Mouse (Mus musculus) forebrain, embryonic 11.5 days (tissue): ENCODE results near the gene Hcn2. TPM values are rescaled to one million over a fixed set of nuclear protein-coding genes. Genes with fewer than 3 reads are reported as not detected.
A peak's percentile ranks its signal among the peaks of the same experiment; 100 is the strongest.
"Not testable (repeated sequence)": the region's sequence is repeated elsewhere in the genome, so short reads cannot be mapped to it uniquely, and the experiment has no call there.

Source experiments
- ATAC-seq: fragments of 200-750 bp; cut with Nextera tagmentation; replicated peaks from 2 replicates; pipeline ENCODE4 v1.8.0; 2017; ENCODE audit warnings: moderate TSS enrichment; ENCODE audit not compliant: low FRiP score
- DNase-seq: peaks from one replicate; pipeline ENCODE4 v3.0.0-alpha.2; 2017; ENCODE audit warnings: low spot score
- H3K27ac ChIP-seq: fragments of 300-500 bp; sonication (generic); 2 replicates; pipeline ENCODE4 v1.5.1; 2014; ENCODE audit warnings: low read depth, low read length
- H3K27me3 ChIP-seq: fragments of 300-500 bp; sonication (generic); 2 replicates; pipeline ENCODE4 v1.6.1; 2014; ENCODE audit warnings: mild to moderate bottlenecking, low read length, mixed read lengths; ENCODE audit not compliant: control insufficient read depth, insufficient read depth
- H3K36me3 ChIP-seq: fragments of 300-500 bp; sonication (generic); 2 replicates; pipeline ENCODE4 v1.6.1; 2014; ENCODE audit warnings: mild to moderate bottlenecking, low read length, moderate library complexity, mixed read lengths; ENCODE audit not compliant: control insufficient read depth, insufficient read depth
- H3K4me1 ChIP-seq: fragments of 300-500 bp; sonication (generic); replicated peaks from 2 replicates; pipeline ENCODE4 v1.6.1; 2014; ENCODE audit warnings: low read length, mixed read lengths; ENCODE audit not compliant: control insufficient read depth, insufficient read depth
- H3K4me2 ChIP-seq: fragments of 300-500 bp; sonication (generic); 2 replicates; pipeline ENCODE4 v1.6.1; 2014; ENCODE audit warnings: low read depth, mild to moderate bottlenecking, low read length, moderate library complexity, mixed read lengths; ENCODE audit not compliant: severe bottlenecking
- H3K4me3 ChIP-seq: fragments of 300-500 bp; sonication (generic); 2 replicates; pipeline ENCODE4 v1.5.1; 2014; ENCODE audit warnings: low read depth, low read length
- H3K9ac ChIP-seq: fragments of 300-500 bp; sonication (generic); 2 replicates; pipeline ENCODE4 v1.6.1; 2014; ENCODE audit warnings: low read length
- H3K9me3 ChIP-seq: fragments of 300-500 bp; sonication (generic); 2 replicates; pipeline ENCODE4 v1.6.1; 2016; ENCODE audit warnings: low read length, mixed read lengths; ENCODE audit not compliant: control insufficient read depth
- WGBS: fragments of 180-500 bp; shearing (Covaris S2); extraction: QIAGEN DNeasy Blood & Tissue Kit; methylation state at CpG from one replicate; pipeline ENCODE4 v1.1.7; 2014; 5-methylcytosine and 5-hydroxymethylcytosine counted together
- polyA plus RNA-seq: library from polyadenylated mRNA; unstranded; fragments of >200 nt; fragmentation: Nextera tagmentation; extraction: Ambion mirVana; gene quantifications from 2 replicates; pipeline ENCODE4 v1.2.1, GENCODE M21; 2014

Gene Hcn2
- polyA plus RNA-seq, 1 experiment from 2014 or later: 0.15 TPM

DNA sequence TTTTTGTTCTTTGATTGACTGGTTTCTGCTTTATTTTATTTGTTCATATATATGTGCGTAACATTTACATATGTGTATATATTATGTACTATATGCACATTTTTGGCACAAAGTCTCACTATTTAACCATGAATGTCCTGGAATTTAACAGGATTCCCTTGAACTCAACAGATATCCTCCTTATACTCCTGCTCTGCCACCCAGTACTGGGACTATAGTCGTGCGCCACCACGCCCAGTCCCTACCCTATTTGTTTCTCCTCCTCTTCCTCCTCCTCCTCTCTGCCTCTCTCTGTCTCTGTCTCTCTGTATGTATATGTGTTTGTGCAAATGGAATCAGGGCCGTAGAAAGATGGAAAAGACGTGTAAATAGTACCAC, 30.3 kb downstream of the Hcn2 start:
- peak; percentile 60 for ATAC-seq
- H3K27ac ChIP-seq: peak overlapping the region; percentile 4; the same call in 1 of the 2 replicates

DNA sequence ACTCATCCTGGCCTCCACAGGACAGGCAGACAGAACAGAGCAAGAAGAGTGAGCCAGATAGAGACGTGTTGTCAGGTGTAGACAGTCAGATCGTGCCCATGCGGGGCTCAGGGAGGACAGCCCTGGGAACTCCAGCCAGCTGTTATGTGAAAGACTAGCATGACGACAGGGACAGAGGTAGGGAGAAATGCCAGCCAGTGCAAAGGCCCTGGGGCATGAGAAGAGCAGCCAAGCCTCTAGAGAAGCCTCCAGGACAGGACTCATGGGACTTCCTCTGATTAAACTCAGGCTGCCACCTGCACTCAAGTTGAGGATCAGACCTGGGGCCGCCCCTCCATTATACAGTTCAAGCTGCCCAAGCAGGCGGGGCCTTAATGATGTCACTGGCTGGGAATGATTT, 32.1 kb downstream of the Hcn2 start:
- H3K4me3 ChIP-seq: no peak overlapping the region
- WGBS: 78% methylated on average over 6 of the region's 6 CpGs
- H3K9ac ChIP-seq: no peak overlapping the region
- H3K27ac ChIP-seq: no peak overlapping the region
- H3K9me3 ChIP-seq: no peaks in the 10 kb centered on the region
- no peaks in the 10 kb centered on the region for H3K36me3 ChIP-seq
- no peak overlapping the region for H3K4me2 ChIP-seq
- DNase-seq (no peak), ATAC-seq (no peak)
- H3K27me3 ChIP-seq: no peaks in the 10 kb centered on the region
- H3K4me1 ChIP-seq: peaks cover 4% of the 10 kb centered on the region; the same call in 1 of the 2 replicates

More for the DNA sequence above, 30.3 kb downstream of the Hcn2 start:
- peak overlapping the region; percentile 47 for H3K4me2 ChIP-seq
- no peaks in the 10 kb centered on the region for H3K27me3 ChIP-seq
- H3K36me3 ChIP-seq: no peaks in the 10 kb centered on the region; the same call in 1 of the 2 replicates
- peak overlapping the region; percentile 8; the same call in 1 of the 2 replicates for H3K4me3 ChIP-seq
- H3K4me1 ChIP-seq: peaks cover 4% of the 10 kb centered on the region; the same call in 1 of the 2 replicates
- 25% methylated on average over 6 of the region's 6 CpGs for WGBS
- DNase-seq: no peak
- H3K9me3 ChIP-seq: no peaks in the 10 kb centered on the region
- peak overlapping the region; percentile 46; the same call in 1 of the 2 replicates for H3K9ac ChIP-seq

DNA sequence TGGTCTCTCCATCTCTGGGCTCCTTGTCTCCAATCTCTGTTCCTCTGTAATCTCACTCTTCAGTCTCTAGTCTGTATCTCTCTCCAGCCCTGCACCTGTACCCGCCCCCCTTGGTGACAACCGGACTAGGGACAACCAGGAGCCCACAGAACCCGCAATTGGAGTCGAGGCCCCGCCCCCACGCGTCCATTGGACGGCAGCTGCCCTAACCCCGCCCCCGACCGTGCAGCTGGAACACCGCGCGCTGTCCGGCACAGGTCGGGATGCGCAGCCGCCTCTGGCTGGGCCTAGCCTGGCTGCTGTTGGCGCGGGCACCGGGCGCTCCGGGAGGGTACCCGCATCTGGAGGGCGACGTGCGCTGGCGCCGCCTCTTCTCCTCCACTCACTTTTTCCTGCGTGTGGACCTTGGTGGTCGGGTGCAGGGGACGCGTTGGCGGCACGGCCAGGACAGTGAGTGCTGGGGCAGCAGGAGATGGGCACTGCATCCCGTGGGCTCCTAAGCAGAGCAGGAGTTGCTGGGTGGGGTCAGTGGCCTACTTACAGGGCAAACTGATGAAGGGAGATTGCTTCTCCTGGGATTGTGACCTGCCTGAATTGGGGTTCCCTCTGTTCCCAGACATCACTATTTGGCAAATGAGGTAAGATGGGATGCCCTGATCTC, 38.6 kb downstream of the Hcn2 start, which contains the start of gene Fgf22:
Fgf22 (plus strand) TSS at position 221 of the 661 bp plus-strand sequence.
- DNase-seq (peak; percentile 89), ATAC-seq (peak; percentile 90)
- Histone ChIP-seq H3K36me3 (peaks cover 13% of the 10 kb centered on the region; the same call in 1 of the 2 replicates), H3K27ac (no peak within 1 kb of the TSS), H3K9me3 (no peaks in the 10 kb centered on the region), H3K27me3 (no peaks in the 10 kb centered on the region), H3K4me3 (peak within 1 kb of the TSS; percentile 20), H3K4me1 (peaks cover 6% of the 10 kb centered on the region; the same call in 1 of the 2 replicates), H3K9ac (peak within 1 kb of the TSS; percentile 10; the same call in 1 of the 2 replicates), H3K4me2 (peak within 1 kb of the TSS; percentile 66)
- 1% methylated on average over 36 of the region's 36 CpGs for WGBS

DNA sequence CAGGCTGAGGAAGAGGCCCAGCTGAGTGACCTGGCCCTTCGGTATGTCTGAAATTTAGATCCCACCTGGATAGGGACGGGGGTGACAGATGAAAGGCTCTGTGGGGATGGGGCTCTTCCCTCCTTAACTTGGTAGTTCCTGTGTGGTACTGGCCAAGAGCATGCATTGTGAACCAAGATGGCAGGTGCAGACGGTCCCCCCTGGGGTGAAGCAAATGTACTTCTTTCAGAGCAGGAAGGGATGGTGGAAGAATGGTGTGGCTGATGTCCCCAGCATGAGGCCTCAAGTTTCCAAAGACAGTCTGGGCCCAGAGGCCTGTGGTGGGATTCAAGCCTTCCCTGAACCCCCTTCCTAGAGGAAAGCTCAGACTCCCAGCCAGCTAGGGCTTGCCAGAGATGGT, 39.4 kb downstream of the Hcn2 start:
- DNase-seq (no peak), ATAC-seq (no peak)
- H3K4me3 ChIP-seq: no peak overlapping the region
- no peak overlapping the region for H3K4me2 ChIP-seq
- no peaks in the 10 kb centered on the region for H3K9me3 ChIP-seq
- no peaks in the 10 kb centered on the region for H3K27me3 ChIP-seq
- no peak overlapping the region for H3K27ac ChIP-seq
- peaks cover 17% of the 10 kb centered on the region; the same call in 1 of the 2 replicates for H3K36me3 ChIP-seq
- H3K9ac ChIP-seq: no peak overlapping the region
- H3K4me1 ChIP-seq: peaks cover 6% of the 10 kb centered on the region; the same call in 1 of the 2 replicates
- 82% methylated on average over 3 of the region's 3 CpGs for whole genome bisulfite sequencing

DNA sequence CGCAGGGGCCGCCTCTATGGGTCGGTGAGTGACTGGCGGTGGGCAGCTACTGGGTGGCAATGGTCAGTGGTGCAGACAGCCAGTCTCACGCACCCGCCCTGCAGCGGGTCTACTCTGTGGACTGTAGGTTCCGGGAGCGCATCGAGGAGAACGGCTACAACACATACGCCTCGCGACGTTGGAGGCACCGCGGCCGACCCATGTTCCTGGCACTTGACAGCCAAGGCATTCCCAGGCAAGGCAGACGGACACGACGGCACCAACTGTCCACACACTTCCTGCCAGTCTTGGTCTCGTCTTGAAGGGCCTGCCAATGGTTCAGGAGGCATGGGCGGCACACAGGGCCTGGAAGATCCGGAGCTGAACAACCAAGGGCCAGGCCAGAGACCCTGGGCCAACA, 40.2 kb downstream of the Hcn2 start:
- no peak for DNase-seq
- Histone ChIP-seq H3K4me3 (no peak overlapping the region), H3K27ac (no peak overlapping the region), H3K9ac (no peak overlapping the region), H3K9me3 (no peaks in the 10 kb centered on the region), H3K4me1 (peaks cover 6% of the 10 kb centered on the region; the same call in 1 of the 2 replicates), H3K27me3 (no peaks in the 10 kb centered on the region), H3K36me3 (peaks cover 25% of the 10 kb centered on the region), H3K4me2 (no peak overlapping the region)
- ATAC-seq: no peak
- 89% methylated on average over 24 of the region's 24 CpGs for WGBS

DNA sequence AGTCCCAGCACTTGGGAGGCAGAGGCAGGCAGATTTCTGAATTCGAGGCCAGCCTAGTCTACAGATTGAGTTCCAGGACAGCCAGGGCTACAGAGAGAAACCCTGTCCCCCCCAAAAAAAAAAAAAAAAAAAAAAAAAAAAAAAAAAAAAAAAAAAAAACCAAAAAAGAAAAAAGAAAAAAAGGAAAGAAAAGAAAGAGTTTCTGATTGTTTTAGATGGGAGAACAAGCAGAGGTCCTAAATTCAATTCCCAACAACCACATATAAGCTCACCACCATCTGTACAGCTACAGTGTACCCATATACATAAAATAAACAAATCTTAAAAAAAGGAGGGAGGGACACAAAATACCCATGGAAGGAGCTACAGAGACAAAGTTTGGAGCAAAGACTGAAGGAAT, 43.2 kb downstream of the Hcn2 start:
- H3K4me3 ChIP-seq, H3K9me3 ChIP-seq, ATAC-seq, DNase-seq, H3K4me1 ChIP-seq, H3K9ac ChIP-seq, H3K27me3 ChIP-seq, H3K4me2 ChIP-seq, H3K27ac ChIP-seq: not testable (repeated sequence)
- peaks cover 27% of the 10 kb centered on the region for H3K36me3 ChIP-seq
- WGBS: 89% methylated on average over 1 of the region's 1 CpGs

DNA sequence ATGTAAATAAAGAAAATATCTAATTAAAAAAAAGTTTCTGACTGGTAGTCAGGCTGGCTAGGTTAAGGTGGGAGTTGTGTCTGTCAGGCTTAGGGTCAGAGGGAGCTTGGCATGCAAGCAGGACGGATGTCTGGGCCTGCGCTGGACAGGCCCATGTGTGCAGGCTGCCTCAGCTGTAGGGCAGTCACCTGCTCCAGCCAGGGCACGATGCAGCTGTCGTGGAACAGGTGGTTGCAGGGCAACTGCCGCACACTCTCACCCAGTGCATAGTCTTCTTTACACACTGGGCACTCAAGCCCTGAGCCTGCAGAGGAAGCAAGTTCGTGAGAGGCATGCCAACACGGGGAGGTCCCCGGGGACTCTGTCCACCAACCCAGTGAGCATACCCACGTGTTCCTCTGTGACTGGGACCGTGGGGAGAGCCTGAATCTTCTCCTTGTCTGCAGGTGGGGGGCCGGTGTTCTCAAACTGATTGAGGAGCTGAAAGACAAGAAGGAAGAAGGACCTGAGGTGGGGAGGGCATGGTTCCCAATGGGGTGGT, 44.2 kb downstream of the Hcn2 start:
- no peak overlapping the region for H3K27ac ChIP-seq
- H3K9ac ChIP-seq: no peak overlapping the region
- no peak overlapping the region for H3K4me3 ChIP-seq
- no peak overlapping the region for H3K4me2 ChIP-seq
- H3K27me3 ChIP-seq: no peaks in the 10 kb centered on the region
- peaks cover 27% of the 10 kb centered on the region for H3K36me3 ChIP-seq
- 93% methylated on average over 11 of the region's 11 CpGs for WGBS
- ATAC-seq: no peak
- DNase-seq: no peak
- no peaks in the 10 kb centered on the region for H3K9me3 ChIP-seq
- H3K4me1 ChIP-seq: peaks cover 3% of the 10 kb centered on the region

DNA sequence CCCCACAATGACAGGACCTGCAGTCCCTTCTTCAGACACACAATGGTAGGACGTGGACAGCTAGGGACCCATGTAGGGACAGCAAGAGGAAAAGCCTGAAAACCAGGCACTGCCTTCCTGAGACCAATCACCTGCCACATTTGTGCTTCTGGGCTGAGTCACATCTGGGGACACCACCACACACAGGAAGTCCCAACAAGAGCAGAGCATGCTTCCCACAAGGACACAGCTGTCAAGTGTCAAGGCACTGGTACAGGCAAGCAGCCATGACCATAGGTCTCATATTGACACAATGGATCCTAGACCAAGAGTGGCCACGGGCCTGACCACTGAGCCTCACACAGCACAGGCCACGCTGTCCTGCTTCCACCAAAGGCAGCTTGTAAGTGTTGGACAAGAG, 46.4 kb downstream of the Hcn2 start:
- H3K4me2 ChIP-seq: no peak overlapping the region
- 97% methylated on average over 3 of the region's 3 CpGs for whole genome bisulfite sequencing
- no peak overlapping the region for H3K4me3 ChIP-seq
- H3K4me1 ChIP-seq: peaks cover 8% of the 10 kb centered on the region
- H3K27ac ChIP-seq: no peak overlapping the region
- H3K9ac ChIP-seq: no peak overlapping the region
- ATAC-seq (no peak), DNase-seq (no peak)
- H3K9me3 ChIP-seq: no peaks in the 10 kb centered on the region
- peaks cover 22% of the 10 kb centered on the region for H3K36me3 ChIP-seq
- no peaks in the 10 kb centered on the region for H3K27me3 ChIP-seq
